Mouse (Mus musculus): ENCODE results near the gene D430019H16Rik.

Gene D430019H16Rik

DNA sequence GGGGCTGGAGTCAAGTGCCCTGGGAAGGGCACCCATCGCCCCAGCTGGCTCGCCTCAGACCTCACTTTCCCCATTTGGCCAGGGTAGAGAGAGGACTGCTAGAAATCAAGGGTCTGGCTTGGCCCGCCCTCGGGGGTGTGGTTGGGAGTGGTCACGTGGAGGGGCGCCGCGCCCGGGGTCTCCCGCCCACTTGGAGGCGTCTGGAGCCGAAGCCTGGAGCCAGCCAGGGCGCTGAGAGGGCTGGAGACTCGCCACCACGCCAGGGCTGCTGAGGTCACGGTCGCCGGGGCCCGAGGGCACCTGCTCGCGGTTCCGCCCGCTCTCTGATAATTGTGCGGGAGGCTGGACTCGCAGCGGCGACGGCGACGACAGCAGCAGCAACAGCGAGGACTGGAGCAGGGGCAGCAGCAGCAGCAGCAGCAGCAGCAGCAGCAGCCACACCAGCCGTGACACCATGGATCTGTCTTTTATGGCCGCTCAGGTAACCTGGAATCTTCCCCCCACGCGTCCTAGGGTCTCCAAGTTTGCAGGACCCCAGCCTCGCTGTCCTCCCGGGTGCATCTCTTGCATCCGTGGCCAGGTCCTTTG lies at the start of gene D430019H16Rik:
Gene D430019H16Rik (plus strand): TSS at position 187 of the 588 bp plus-strand sequence.
- peak; percentile 63 for DNase-seq

DNA sequence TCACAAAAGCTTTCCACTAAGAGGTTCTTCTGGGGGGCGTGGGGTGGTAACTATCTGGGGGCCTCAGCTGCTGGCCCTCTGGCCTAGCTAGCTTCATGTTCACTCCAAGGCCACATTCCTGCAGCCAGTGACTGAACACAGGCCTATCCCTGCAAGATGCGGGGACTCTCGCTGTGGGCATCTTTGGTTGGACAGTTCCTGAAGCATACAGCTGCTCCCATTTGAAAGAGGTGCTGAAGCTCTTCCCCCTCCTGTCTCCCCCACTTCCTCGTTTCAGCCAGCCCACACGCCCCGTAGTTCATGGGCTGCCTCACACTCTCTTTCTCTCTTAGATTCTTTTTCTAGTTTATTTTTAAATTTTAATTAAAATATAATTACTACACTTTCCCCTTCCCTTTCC lies 47.6 kb upstream of the D430019H16Rik start:
- no peak for DNase-seq

DNA sequence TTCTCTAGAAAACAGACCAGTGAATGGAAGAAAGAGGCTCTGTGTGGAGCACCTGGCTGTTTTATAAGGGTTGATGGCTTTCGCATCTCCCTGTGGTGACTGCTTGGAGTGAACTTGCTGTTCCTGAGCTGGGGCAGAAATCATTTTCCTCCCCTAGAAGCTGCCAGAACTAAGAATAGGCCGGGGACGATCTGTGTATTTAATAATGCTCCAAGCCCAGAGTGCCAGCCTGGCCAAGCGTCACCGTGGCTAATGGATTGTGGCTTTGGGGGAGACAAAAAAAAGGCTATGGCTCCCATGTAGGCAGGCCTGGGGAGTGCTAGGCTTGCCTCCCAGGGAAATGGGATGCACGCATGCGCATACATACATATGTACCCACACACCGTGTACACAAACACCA lies 39.7 kb upstream of the D430019H16Rik start:
- DNase-seq, result no peak

DNA sequence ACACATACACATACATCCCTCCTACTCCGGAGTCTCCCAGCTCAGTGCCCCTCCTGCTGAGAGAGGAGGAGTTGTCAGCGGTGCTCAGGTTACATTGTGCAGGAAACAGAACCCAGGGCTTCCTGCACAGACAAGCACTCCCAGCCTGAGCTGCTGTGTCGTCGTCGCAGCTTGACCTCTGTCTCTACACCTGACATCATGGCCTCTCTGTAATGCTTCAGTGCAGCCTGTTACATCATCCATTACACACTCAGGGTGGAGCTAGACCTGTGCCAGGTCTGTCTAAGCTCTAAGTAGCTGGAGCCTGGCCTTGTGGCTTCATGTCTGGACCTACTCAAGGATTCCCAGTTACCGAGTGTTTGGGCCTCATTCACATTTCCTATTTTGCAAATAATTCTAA lies 33.2 kb upstream of the D430019H16Rik start:
- no peak for DNase-seq

GRCm38 (mm10) chr12:105426541-105426940 lies 27.1 kb upstream of the D430019H16Rik start:
- DNase-seq, result no peak

GRCm38 (mm10) chr12:105427039-105427757 lies 26.5 kb upstream of the D430019H16Rik start:
- peak; percentile 62 for DNase-seq

GRCm38 (mm10) chr12:105431872-105432271 lies 21.8 kb upstream of the D430019H16Rik start:
- no peak for DNase-seq

- no peak for DNase-seq
These were observed 20.8 kb upstream of the D430019H16Rik start for GRCm38 (mm10) chr12:105432807-105433206.

GRCm38 (mm10) chr12:105438259-105438658 lies 15.4 kb upstream of the D430019H16Rik start:
- no peak for DNase-seq

DNA sequence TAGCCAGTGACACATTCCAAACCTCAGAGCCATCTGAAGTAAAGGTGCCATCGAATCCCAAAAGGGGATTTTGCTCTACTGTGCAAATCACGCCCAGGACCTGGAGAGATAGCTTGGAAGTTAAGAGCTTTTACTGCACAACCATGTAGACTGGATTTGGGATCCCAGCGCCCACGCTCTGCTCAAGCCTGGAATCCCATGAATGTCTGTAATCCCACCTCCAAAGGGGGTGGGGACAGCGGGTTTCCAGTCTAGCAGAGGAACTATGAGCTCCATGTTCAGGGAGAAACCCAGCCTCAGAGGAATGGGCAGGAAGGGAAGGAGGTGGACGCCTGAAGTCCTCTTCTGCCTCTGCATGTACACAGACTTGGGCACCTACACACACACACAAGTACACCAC lies 13.7 kb upstream of the D430019H16Rik start:
- no peak for DNase-seq

- no peak for DNase-seq
These were observed 10.1 kb upstream of the D430019H16Rik start for GRCm38 (mm10) chr12:105443569-105443968.

DNA sequence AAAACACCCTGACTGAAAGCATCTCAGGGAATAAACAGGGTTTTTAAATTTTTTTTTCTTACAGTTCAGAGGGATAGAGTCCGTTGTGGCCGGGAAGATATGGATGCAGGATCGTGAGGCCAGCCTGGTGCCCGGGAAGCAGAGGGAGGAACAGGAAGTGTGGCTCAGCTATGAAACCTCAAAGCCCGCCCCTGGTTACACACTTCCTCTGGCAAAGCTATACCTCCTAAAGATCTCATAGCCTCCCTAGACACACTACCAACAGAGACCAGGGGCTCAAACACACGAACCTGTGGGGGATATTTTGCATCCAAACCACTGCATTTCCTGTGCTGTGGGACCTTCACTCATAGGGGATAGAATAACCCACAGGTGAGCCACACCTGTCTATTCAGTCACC lies 7.9 kb upstream of the D430019H16Rik start:
- DNase-seq, result no peak

- DNase-seq, result no peak
These were observed 4.4 kb upstream of the D430019H16Rik start for GRCm38 (mm10) chr12:105449239-105449638.

DNA sequence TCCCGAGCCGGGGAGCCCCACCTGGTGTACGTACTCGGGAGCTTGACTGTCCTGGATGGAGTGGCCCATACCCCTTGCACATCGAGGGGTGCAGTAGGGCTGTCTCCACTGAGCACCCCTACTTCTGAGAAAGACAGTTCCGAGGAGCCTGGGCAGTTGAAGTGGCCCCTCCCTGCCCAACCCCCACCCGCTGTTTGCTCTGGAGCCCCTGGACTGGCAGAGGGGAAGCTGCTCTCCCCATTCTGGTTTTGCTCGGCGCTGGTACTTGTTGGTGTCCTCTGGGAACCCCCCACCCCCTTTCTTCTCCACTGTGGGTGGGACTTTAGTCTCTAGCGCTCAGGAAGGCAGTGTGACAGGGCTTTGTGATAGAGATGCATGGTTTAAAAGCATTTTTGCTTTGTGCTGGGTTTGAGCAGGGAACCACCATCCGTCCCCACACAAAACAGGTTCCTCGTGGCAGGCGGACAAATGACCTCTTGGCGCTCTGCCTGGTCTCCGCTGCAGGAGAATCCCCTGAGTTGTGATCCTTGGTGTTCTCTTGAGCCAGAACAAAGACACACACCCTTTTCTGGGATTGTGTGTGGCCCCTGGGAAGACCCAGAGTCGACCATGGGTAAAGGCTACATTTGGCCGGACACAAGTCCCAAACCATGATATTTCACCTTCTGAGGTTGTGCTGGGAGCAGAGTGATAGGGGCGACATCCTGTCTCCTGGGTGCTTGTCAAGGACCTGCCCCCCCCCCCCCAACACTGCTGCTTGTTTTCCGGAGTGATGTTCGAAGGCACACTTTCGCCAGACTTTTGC lies 804 bp downstream of the D430019H16Rik start:
- peak; percentile 10 for DNase-seq

DNA sequence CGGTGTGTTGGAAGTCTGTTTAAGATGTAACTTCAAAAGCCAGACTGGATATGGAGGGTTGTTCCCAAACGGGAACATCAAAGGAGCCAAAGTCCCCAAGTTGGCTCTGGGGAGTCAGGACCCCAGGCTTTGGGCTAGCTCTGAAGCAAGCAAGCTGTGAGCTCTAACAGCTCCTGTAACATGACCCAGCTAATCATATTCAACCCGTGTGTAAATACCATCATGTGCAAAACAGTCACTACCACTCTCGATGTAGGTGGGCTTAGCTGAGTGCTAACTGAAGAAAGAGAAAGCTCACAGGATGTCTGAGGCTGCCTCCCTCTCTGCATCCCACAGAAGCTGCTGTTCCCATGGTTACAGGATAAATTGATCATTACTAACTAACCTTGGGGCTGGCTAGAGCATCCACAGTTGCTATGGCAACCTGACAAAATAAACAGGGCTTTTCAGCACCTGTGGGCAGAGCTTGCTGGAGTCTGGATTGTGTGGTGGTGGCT lies 1.5 kb downstream of the D430019H16Rik start:
- no peak for DNase-seq

- DNase-seq, result no peak
These were observed 5.1 kb downstream of the D430019H16Rik start for GRCm38 (mm10) chr12:105458791-105459190.

GRCm38 (mm10) chr12:105461066-105461465 lies 7.4 kb downstream of the D430019H16Rik start:
- no peak for DNase-seq

DNA sequence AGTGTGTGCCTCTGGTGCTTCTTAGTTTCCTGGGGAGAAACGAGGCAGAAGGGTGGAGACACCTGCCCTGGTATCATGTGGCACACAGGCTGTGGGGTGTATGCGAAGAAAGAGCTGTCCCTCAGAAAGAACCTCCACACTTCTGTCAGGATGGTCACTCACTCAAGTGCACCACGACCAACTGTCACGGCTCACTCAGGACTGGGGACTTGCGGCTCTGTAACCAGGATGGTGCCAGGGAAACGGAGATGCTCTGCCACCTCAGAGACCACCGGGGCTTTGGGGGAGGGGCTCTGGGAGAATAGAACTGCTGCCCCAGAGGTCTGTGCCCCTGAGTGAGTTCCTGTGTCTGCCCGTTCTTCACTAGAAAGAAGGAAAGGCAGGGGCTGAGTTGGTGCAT lies 15.4 kb downstream of the D430019H16Rik start:
- DNase-seq, result no peak

DNA sequence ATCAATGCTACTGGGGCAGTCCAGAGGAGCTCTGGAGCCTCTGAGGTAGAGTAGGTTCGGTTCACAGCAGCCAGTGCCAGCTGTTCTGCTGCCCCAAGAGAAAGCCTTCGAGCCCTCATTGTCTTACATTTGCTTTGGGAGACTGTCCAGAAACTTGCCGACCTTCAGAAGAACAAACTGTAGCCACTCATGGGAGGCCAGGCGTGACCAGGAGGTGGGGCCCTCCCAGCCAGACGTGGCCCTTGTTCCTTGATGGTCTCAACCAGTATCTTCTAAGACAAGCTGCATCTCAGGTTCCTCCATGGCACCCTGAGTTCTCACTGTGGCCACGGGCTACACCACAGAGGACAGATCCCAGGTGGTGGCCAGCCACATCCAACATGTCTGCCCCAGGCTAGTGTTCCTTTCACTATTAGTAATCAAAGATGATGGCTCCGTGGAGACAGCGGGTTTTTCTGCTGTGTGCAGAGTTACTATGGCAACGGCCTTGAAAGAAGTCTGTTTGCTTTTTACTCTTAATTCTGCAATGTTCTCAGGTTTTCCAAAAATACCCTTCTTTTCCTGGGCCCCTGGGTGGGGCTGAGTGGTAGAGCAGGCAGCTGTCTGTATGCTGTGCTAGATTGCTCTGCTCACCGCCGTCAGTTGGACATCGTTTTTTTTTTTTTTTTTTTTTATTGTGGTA lies 21.7 kb downstream of the D430019H16Rik start:
- no peak for DNase-seq

GRCm38 (mm10) chr12:105476453-105476852 lies 22.8 kb downstream of the D430019H16Rik start:
- peak; percentile 52 for DNase-seq

GRCm38 (mm10) chr12:105476993-105477392 lies 23.3 kb downstream of the D430019H16Rik start:
- DNase-seq, result no peak

DNA sequence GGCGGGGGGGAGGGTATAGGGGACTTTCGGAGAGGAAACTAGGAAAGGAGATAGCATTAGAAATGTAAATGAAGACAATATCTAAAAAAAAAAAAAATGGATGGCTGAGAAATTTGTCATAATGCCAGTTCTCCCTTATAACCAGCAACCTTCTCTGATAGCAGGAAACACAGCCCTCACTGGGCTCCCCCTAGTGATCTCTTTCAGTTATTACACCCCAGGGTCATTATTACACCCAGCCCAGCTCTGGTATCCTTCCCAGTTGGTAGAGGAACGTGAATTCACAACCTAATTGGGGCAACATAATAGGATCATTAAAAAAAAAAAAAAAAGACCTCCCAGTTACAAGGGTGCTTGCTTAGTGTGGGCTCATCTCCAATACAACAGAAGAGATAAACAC lies 29.8 kb downstream of the D430019H16Rik start:
- no peak for DNase-seq

DNA sequence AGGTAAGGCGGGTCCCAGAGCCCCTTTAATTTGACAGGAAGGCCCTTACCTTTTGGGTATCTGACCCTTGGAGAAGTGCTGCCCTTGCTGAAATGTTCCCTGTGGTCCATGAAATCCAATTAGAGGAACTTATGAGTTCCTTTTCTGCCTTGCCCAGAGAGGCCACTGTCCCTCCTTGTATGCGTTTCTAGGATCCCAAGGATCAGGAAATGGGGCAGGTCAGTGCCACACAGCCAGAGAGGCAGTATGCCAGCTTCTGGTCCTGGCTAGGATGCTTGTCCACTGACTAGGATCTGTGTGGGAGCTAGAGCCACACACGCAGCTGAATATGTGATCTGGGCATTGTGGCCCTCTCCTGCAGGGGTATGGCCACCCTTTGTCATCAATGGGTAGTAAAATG lies 36.6 kb downstream of the D430019H16Rik start:
- no peak for DNase-seq
